Mouse (Mus musculus) layer of hippocampus, adult 9-10 months (tissue): ENCODE measurements around the gene Zfp423.

Experiments used
- DNase-seq: peaks from one replicate; pipeline ENCODE4 v3.0.0; 2022; ENCODE audit warnings: low spot score

The Zfp423 gene

DNA sequence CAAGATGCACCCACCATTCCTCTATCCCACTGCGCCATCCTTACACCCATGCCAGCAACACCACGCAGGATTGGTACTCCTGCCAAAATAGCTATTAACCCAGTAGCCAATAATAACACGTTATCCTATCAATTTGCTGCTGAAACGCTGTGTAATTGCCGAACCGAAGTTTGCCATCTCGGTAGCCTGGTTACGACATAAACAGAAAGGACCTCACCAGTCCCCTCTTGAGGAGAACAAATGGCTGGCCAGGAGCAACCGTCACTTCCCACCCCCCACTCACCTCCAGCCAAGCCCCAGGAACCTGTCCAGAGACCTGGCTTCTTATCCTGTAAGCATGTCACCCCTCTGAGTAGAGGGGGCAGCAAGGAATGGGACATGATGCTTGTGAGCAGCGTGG, 156.0 kb downstream of the Zfp423 start:
- no peak for DNase-seq

DNA sequence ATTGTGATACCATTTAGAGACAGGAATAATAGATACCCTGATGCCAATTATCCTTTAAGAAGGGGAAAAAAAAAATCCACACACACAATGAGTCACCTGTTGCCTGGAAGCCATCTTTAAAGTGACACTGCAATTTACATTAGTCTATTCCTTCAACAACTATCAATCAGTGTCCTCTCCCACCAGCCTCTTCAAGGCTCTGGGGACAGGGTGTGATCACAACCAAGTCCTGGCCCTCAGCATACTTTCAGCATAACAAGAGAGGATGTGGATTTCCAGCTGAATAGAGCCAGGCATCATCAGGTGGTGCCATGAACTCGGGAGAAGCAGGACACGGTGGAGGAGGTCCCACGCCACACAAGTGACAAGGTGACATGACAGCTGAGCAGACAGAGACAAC, 156.8 kb downstream of the Zfp423 start:
- DNase-seq = no peak

DNA sequence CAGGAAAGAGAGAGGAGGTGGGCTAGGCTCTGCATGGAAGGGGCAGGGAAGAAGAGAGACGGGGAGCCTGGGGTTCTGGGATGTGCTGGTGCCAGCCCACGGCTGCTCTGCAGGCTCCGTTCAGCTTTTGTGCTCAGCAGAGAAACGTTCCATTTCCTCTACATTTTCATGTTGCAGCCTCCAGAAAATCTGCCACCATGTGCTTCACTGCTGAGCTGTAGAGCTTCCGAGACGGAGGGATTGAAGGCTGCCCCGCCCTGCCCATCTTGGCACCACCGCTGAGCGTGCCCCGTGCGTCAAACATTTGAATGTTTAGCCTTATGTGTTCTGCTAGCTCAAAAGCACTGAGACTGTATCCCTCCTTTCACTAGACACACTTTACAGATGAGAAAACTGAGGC, 159.3 kb downstream of the Zfp423 start:
- peak; percentile 39 for DNase-seq

DNA sequence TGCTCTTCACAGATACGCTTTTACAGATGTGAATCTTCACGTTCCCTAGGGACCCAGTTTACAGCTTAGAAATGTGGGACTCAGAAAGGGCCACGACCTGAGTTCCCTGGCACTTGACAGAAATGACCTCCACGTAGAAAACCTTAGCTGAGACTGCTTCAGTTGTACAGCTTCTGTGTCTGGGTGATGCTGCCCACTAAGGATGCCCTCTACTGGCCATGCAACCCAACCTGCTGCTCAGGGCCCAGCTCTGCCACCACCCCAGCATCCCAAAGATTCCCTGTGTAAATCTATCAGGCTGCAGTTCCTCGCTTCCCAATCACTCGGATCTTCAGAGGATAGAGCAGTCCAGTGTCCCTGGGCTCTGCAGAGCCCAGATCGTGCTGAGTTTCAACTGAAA, 163.2 kb downstream of the Zfp423 start:
- no peak for DNase-seq

DNA sequence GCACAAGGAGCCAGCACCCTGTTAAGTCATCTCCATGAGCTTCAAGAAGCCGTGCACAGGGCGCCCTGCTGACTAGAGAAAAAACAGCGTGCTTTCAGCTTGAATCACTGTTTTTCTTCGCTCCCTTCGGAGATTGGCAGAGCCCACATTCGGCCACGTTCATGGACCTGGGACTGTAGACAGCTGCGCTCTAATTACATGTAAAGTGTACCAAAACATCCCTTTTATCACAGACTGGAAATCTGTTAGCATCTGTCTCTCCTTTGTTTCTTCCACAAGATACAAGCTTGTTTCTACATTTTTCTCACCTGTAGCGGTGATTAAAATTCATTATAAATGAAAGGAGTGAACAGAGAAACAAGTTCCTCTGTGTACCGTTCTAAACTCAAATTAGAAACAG, 164.8 kb downstream of the Zfp423 start:
- DNase-seq = no peak

DNA sequence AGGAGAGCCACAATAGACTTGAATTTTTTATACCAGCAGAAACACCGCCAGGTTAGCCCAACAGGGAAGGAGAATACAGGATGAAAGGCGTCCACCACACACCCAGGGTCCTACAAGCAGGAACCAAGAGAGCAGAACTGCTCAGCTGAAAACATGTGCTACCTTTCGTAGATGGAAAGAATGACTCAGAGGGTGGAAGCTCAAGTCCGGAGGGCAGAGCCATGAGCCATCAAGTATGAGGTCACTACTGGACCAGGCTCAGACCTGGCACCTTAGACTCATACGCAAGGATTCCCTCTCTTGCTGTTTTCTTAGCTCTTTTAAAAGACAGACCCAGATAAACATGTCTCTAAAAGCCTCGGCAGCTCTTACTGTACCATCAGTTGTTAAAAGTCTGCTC, 168.3 kb downstream of the Zfp423 start:
- no peak for DNase-seq

DNA sequence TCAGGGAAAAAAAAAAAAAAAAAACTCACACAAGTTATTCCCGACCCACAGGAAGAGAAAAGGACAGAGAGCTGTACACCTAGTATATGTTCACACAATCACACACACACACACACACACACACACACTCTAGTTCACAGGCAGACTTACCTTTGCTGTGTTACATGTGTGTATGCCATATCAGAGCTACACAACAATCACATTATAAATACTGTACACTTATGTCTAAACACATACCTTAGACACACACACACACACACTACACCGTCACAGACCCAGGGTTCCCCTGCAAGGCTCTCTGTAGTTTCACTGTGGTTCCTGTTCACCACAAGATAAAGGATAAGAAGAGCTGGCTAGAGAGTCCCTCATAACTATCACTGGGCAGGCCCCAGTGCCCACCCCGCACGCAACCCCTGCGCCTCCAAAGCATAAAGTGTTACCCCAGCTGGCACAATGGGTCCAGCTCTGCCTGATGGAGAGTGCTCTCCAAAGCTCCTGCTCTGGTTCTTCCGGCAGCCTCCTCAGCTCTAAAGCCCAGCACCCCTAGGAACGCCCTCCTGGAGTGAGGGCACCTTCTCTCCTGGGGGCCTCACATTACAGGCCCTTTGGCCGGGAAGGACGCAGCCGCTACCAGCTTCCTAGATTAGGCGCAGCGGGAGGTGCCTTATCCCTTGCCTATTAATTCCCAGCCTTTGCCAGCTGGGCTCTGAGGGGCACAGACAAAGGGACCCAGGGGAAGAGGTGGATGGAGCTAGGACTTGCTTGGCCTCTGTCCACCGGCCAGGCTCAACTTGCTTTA, 174.6 kb downstream of the Zfp423 start:
- no peak for DNase-seq

DNA sequence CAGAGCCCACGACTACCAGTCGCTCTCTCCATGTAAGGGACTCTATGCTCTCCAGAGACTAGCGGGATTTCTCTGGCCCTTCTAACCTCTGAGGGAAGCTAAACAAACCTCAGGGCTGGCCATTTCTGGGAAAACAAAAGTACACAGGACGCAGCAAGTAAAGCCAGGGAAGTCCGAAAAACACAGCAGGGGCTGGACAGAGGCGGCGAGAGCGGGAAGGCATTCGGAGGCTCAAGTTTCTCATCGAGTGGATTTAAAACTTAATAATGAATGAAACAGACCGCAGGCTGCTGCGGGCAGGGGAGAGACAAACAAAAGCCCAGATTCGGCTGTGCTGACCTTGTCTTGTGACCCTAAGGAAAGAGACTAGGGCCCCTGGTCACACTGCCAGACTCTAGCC, 175.2 kb downstream of the Zfp423 start:
- no peak for DNase-seq

DNA sequence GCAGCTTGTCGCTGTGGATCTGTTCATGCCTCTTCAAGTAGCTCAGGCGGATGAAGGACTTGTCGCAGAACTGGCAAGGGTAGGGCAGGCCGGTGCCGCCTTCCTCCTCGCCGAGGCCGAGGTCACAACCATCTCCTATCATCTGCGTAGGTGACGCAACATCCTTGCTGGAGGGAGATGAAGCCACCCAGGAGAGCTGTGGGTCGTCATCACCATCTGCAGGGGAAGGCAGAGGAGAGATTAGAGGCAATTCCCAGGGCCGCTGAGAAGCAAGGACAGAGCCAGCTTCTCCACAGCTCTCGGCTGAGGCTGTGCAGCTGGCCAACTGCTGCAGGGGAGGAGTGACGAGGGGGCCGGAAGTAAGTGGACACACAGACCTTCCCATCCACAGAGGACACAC, 176.2 kb downstream of the Zfp423 start:
- no peak for DNase-seq

DNA sequence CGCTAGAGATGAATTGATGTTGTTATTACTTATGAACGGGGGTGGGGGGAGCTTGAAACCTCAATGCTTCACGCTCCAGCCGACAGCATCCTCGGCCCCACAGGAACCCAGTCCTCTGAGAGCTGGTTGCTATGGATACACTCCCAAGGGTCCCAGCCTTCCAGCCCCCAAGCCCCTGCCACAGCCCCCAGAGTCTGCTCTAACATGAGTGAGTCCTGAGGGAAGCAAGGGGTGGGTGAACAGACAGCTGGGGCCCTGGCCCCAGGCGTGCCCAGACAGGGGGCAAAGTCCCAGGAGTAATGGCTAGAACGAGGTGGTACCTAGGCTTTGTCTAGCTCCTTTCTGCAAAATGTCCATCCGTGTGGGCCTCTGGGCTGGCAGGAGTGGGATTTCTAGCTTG, 181.8 kb downstream of the Zfp423 start:
- no peak for DNase-seq

DNA sequence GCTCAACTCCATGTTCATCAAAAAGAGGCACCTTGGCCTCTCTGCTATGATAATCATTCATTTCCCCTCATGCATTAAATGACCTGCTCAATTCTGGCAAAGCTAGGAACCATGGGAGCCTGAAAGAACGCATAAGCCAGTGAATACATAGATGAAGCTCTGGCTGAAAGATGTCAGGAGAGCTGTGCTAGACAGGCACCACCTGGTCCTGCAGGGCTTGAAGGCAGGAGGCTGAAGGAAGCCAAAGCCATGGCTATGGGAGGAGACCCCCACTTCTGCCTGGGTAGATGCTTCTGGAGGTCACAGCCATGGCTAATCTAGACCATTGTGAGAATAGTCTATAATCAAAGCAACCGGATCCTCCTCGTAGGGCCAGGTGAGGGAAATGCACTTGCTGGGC, 183.5 kb downstream of the Zfp423 start:
- no peak for DNase-seq

DNA sequence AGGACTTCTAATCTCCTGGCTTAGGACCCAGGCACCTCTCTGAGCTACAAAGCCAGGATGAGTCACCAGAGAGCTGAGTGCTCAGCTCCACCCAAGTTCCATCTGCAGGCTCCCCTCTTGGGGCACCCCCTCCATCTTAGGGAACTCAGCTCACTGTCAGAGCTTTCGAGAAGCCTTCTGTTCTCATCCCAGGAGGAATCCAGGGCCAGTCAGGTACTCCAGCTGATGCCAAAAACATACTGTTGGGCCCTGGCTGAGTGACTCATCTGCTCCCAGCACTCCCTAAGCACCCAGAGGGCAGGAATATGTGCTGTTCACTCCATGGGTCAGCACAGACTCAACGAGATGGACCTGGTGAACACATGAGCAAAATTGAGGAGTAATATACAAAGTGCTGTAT, 184.4 kb downstream of the Zfp423 start:
- DNase-seq = no peak

DNA sequence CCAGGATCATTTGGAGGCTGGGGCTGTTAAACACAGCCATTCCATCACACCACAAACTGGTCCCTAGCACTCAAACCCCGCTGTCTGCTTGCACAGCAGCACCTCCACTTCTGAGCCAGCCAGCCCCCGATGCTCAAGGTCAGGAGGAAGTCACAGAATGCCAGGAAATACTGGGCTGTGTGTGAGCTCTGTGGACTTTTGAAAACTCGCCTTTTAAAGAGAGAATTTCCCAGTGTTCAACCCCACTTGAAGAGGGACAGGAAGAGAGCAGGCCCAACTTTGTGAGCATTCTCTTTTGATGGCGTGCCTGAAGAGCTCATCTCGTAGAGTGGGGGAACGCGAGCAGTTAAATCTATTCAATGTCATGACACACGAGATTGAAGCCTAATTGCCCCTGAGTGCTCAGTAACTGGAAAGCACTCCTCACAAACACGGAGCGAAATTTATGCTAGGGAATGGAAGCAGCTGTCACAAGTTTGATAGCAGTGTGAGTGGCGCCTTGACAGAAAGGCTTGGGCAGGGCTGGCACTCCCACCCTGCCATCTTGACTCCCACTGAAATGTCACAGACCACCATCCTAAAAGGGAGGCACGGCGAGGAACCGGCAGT, 186.4 kb downstream of the Zfp423 start:
- DNase-seq = no peak

DNA sequence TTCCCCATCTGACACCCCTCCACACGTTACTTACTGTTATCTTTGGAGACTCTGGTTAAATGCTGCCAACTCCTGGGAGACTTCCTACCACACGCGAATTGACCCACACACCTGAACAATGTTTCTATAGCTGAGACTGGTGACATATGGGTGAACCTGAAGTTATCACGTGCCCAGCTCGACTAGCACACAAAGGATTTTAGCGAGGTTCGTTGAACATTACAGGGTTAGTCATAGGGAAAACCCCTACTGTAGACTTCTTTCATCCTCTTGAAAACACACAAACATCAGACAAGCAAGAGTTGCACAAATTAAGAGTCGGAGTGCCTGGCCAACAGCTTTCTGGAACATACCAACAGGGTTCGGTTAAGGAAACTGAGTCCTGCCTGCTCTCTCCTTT, 191.5 kb downstream of the Zfp423 start:
- no peak for DNase-seq

DNA sequence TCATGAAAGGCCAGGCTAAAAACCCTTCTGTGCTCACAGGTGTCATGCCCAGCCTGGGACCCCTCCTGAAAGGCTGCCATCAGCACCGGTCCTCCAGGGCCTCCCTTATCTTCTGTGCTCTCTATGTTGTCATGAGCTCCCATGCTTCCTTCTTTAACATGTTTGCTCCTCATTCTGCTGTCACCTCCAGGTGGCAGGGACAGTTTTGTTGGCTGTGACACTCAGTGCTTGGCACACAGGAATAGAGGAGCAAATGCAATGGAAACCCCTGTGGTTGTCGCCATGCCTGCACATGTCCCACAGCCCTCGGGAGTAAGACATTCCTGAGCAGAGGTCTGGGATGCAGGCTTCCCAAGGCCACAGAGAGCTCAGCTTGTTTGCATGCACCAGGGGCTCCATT, 194.1 kb downstream of the Zfp423 start:
- DNase-seq = no peak

DNA sequence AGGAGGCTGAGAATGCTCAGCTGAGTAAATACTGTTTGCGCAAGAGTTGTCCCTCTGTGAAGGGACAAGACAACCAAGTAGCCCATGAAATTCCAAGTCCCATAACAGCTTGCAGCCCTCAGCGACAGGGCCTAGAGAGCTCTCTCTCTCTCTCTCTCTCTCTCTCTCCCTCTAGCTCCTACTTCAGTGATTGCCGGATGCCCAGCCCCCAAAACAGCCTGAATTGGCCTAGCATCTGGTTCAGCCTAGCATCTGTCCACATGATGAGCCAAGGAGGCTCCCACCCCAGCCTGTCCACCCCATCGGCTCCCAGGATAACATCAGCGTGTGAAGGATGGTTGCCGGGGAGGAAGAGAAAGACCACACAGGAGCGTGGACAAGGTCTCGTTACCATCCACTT, 200.6 kb downstream of the Zfp423 start:
- DNase-seq = no peak

DNA sequence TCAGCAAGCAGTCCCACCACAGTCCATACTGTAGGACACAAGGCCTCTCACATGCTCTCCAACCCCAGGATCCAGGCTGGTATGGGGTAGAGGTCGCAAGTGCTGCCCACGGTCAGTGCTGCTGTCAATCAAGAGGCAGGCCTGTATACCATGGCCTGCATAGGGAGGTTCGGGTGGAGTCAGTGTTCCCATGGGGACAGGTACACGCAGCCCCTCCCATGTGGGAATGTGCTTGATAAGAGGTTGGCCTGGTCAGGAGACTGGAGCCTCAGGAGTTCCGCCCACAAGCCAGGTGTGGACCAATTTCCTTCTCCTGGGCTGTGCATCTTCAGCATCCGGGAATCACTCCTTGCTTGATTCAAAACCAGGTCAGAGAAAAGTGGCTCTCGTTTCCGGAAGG, 204.5 kb downstream of the Zfp423 start:
- no peak for DNase-seq

DNA sequence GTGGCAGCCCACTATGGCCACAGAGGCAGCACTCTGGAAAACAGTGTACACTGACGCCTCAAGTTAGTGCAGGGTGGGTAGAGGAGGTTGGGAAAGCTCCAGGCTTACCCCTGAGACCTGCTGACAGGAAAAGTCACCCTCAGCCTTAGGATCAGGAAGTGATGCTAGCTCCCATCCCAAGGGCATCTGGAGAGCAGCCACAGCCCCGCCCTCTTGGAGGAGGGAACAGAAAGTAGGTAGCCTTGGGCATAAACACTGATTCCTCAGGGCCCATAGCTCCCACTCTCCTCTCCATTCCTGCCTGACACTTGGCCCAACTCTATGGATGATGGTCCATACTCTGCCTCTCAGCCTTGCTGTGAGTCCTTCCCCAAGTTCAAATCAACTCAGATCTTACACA, 205.8 kb downstream of the Zfp423 start:
- DNase-seq = no peak

DNA sequence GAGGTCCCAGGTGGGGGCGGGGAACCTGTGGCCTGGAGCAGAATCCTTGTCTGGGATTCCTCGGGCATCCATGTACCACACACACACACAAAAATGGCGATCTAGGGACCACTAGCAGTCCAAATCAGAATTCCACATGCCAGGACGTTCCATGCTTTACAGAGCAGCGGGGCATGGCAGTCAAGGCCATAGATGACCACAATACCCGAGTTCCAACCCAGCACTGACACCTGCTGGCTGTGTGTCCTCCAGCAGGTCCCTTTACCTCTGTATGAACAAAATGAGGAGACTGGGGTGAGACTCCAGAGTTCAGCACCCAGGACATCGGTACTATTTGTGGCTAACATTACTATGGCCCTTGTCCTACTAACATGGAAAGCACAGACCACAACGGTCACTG, 206.2 kb downstream of the Zfp423 start:
- DNase-seq = no peak

DNA sequence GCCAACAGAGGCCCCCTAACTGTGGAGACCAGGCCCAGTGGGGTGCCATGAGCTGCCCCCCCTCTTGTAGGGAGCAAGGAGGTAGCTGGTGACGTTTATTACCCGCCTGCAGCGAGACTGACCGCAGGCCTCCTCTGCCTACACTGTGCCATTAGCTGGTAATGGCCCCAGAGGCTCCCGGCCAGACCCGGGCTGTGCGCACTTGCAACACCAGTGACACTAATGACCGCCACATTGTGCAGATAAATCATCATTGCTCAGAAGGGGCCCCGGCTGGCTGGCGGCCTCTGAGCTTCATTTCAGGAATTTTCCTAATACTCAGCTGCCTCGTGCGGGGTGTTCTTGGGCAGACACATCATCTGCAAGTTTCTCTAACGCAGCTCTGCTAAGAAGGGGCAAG, 206.7 kb downstream of the Zfp423 start:
- DNase-seq = no peak

DNA sequence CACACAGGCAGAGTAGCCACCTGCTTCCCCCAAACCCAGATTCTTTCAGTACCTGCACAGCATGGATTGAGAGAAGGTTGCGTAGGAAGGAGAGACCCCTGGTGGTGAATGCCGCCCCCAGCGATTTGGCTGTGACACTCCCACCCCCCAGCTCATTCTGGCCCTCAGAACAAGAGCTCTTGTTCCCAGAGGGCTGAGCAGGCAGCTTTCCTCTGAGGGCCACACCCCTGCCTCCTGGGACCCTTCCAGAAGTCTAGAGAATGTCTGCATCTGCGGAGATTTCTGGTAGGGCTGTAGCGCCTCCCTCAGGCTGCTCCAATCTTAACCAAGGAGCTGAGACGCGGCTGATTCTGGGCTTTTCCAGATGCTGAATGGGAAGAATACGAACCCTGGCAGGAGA, 211.8 kb downstream of the Zfp423 start:
- no peak for DNase-seq

DNA sequence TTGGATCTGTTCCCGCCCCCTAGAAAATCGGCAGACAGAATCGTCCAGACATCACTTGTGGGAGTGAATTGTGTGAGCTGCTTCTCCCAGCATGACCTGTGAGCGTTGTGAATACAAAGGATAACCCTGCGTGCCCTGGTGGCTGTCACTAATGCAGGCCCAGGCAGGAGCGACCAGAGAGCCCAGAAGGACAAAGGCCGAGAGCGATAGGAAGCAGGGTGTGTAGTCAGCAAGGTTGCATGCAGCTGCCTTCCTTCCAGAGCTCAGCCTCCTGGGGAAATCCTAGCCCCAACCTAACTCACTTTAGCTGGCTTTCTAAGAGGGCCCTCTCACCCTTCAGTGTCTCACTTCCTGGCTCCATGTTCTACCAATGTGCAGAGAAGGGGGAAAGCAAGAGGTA, 212.3 kb downstream of the Zfp423 start:
- no peak for DNase-seq

DNA sequence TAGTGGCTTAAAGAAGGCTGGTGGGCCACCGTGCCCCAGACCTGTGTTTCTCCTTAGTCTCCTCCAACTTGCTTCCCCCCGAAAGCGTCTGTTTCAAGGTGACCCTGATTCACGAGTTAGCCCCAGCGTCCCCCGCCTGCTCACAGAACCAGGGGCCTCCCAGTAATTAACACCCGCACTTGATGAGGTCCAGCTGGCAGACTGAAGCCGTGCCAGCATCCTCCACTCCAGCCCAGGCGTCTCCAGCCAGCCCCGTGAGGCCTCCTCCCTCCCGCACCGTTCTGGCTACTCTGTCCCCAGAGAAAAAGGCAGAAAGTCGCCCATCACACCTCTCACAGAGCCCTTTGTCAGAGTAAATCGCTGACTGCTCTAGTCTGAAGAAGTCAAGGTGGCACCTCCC, 213.3 kb downstream of the Zfp423 start:
- no peak for DNase-seq

DNA sequence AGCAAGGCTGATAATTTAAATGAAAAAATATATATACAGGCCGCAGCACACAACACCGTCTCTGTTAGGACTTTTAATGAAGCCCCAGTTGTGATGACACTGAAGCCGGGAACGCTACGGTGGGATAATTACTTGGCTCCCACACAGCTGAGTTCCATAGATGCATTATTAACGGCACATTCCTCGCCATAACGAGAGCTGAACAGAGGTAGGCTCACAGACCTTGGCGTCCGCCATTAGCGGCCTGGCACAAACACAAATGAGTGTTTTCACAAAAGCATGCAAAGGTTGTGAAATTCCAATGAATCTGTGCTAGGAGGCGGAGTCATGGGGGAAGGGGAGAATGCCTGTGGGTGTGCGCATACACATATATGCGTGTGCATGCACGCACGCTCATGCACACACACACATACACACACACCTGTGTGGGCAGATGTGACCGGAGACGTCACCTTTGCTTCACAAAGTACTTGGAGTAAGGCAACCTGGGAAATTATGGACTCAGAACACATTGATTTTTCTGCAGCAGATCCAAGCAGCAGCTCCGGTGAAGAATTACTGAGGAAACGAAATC, 214.2 kb downstream of the Zfp423 start:
- no peak for DNase-seq
